Mouse (Mus musculus) kidney, embryonic 14.5 days (tissue): ENCODE measurements around the gene Shox2. TPM values are rescaled to one million over a fixed set of nuclear protein-coding genes. Genes with fewer than 3 reads are reported as not detected.

Experiments used
- polyA plus RNA-seq: library from polyadenylated mRNA; unstranded; fragments of >200 nt; fragmentation: Nextera tagmentation; extraction: Ambion mirVana; gene quantifications from 2 replicates; pipeline ENCODE4 v1.2.1, GENCODE M21; 2014

Shox2 gene
- polyA plus RNA-seq, 1 experiment from 2014 or later, result not detected

Other genes starting within 250 kb of the Shox2 start
- 38.5 and 43.8 TPM in 2 replicates for gene Rsrc1, start 381 bp downstream of the Shox2 start, polyA plus RNA-seq